Mouse (Mus musculus) thymus, adult 2 months (tissue): Measurements from ENCODE around the gene Klf15.

Experiments used
- CTCF ChIP-seq: fragments of 200-500 bp; IDR thresholded peaks from 2 replicates; pipeline ENCODE4 v1.5.1; 2012; ENCODE audit warnings: mild to moderate bottlenecking, control low read depth, low read length, moderate library complexity, borderline replicate concordance; ENCODE audit not compliant: control insufficient read depth, poor library complexity, insufficient read depth; ENCODE audit errors: extremely low read depth
- POLR2A ChIP-seq: fragments of 200-500 bp; IDR thresholded peaks from 2 replicates; pipeline ENCODE4 v1.6.1; 2012; ENCODE audit warnings: mild to moderate bottlenecking, low read length, control low read depth, moderate library complexity; ENCODE audit not compliant: control insufficient read depth, poor library complexity, insufficient read depth; ENCODE audit errors: extremely low read depth

DNA sequence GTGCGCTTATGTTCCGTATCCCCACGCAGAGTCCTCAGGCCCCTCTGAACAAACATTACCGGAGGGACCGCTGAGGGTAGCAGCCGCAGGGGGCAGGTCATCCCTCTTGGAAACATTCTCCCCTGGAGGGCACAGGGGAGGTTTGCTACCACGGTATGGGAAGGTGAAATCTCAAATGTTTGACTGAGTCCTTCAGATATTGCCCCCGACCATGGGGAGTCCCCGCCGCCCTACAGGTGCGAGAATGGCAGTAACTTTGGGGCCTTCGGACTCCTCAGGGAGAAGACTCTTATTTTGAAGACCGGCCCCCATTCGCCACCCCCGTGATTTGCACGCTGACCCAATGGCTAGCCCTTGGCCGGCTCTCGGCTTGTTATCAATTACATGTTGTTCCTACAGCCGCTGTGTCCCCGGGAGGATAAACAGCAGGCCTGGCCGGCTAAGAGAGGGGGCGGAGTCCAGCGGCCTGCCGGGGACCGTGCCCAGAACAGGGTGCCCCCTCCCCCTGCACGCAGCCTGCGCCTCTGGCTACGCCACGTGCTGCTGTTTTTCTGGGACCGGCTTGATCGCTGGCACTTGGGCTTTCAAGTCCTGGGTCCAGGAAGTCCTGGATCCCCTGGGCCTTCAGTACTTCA is 969 bp downstream of the Klf15 start:
- TF ChIP-seq CTCF (no peak), POLR2A (no peak)
